Mouse (Mus musculus): ENCODE results near the gene Zzef1.
A peak's percentile ranks its signal among the peaks of the same experiment; 100 is the strongest.

Gene Zzef1

GRCm38 (mm10) chr11:72908391-72908790 is 112.4 kb downstream of the Zzef1 start:
- no peak for DNase-seq (ENCODE audit: extremely low spot score, low spot score)

- DNase-seq (ENCODE audit: extremely low spot score, low spot score): no peak
Observed at GRCm38 (mm10) chr11:72917299-72917996, 121.4 kb downstream of the Zzef1 start.

- no peak for DNase-seq (ENCODE audit: extremely low spot score, low spot score)
Observed at GRCm38 (mm10) chr11:72923116-72923515, 127.1 kb downstream of the Zzef1 start.

- no peak for DNase-seq (ENCODE audit: extremely low spot score, low spot score)
Observed at GRCm38 (mm10) chr11:72924458-72924857, 128.4 kb downstream of the Zzef1 start.

GRCm38 (mm10) chr11:72925067-72925466 is 129.0 kb downstream of the Zzef1 start:
- no peak for DNase-seq (ENCODE audit: extremely low spot score, low spot score)

GRCm38 (mm10) chr11:72926226-72926890 is 130.3 kb downstream of the Zzef1 start:
- peak; percentile 70 for DNase-seq (ENCODE audit: extremely low spot score, low spot score)

GRCm38 (mm10) chr11:72928516-72928915 is 132.5 kb downstream of the Zzef1 start:
- DNase-seq (ENCODE audit: extremely low spot score, low spot score): no peak

- DNase-seq (ENCODE audit: extremely low spot score, low spot score): peak; percentile 45
Observed at GRCm38 (mm10) chr11:72940208-72941143, 144.4 kb downstream of the Zzef1 start.

- no peak for DNase-seq (ENCODE audit: extremely low spot score, low spot score)
Observed at GRCm38 (mm10) chr11:72944996-72945793, 149.2 kb downstream of the Zzef1 start.

GRCm38 (mm10) chr11:72945875-72946559 is 150.0 kb downstream of the Zzef1 start:
- DNase-seq (ENCODE audit: extremely low spot score, low spot score): no peak

GRCm38 (mm10) chr11:72946560-72947119 is 150.6 kb downstream of the Zzef1 start:
- DNase-seq (ENCODE audit: extremely low spot score, low spot score): no peak

GRCm38 (mm10) chr11:72947840-72948239 is 151.8 kb downstream of the Zzef1 start:
- DNase-seq (ENCODE audit: extremely low spot score, low spot score): no peak

GRCm38 (mm10) chr11:72948254-72948653 is 152.2 kb downstream of the Zzef1 start:
- no peak for DNase-seq (ENCODE audit: extremely low spot score, low spot score)

GRCm38 (mm10) chr11:72951137-72952000 is 155.3 kb downstream of the Zzef1 start:
- no peak for DNase-seq (ENCODE audit: extremely low spot score, low spot score)

- DNase-seq (ENCODE audit: extremely low spot score, low spot score): no peak
Observed at GRCm38 (mm10) chr11:72952226-72952625, 156.2 kb downstream of the Zzef1 start.

GRCm38 (mm10) chr11:72952697-72953096 is 156.7 kb downstream of the Zzef1 start:
- no peak for DNase-seq (ENCODE audit: extremely low spot score, low spot score)

GRCm38 (mm10) chr11:72953116-72953439 is 157.1 kb downstream of the Zzef1 start:
- DNase-seq (ENCODE audit: extremely low spot score, low spot score): no peak

- DNase-seq (ENCODE audit: extremely low spot score, low spot score): no peak
Observed at GRCm38 (mm10) chr11:72953440-72954151, 157.6 kb downstream of the Zzef1 start.

GRCm38 (mm10) chr11:72954216-72954615 is 158.2 kb downstream of the Zzef1 start:
- no peak for DNase-seq (ENCODE audit: extremely low spot score, low spot score)

All from neural tube, embryonic 10.5 days (tissue).